Mouse (Mus musculus): ENCODE measurements at regions not wholly inside any gene's neighbourhood (a gene's known extent, or its start where the extent isn't known, plus 50 kb on each side); places are given as distances from the start of the nearest gene placed in this dataset.

- TF ChIP-seq CTCF (conservative IDR thresholded peaks at IDR 0.05; ENCODE audit: insufficient read depth, insufficient read length, low read depth, low read length) (no peak), POLR2A (IDR thresholded peaks at IDR 0.05; ENCODE audit: low read depth, low read length) (no peak)
Observed at GRCm38 (mm10) chr7:36077271-36077670, 274.5 kb upstream of the Zfp507 start.
